In genomic region chr7:137310876-137311275, GRCm38 (mm10) we compare ENCODE assay signal across 10 mouse cellular contexts. TPM values are rescaled to one million over a fixed set of nuclear protein-coding genes. Genes with fewer than 3 reads are reported as not detected.
DNase-seq lines count a peak whose midpoint lies in the region; ATAC-seq and TF ChIP-seq lines count a peak whose summit lies in the region.
"Had no signal": no experiment of that assay in that cellular context is flagged by ENCODE, and none has a peak within 500 bp of the region (broad histone marks: within the 10 kb centered on the region; RNA-seq: fewer than 3 reads in every experiment).

No protein-coding gene starts in this region.

- DNase-seq in heart, postnatal 4 days = no peak
- DNase-seq in ovary, postnatal 36 days (ENCODE audit: low spot score) = no peak
- DNase-seq in cerebellum, adult 9-10 months = no peak

- TF ChIP-seq POLR2A in myocyte (IDR thresholded peaks at IDR 0.05; ENCODE audit: insufficient read length, low read depth) = no peak

- H3K9me3 ChIP-seq in heart, embryonic 11.5 days (replicated peaks; ENCODE audit: control insufficient read depth, low read length) = no peaks in the 10 kb centered on the region
- no peaks in the 10 kb centered on the region for H3K9me3 ChIP-seq in hindbrain, embryonic 15.5 days

- no peaks in the 10 kb centered on the region for H3K36me3 ChIP-seq in heart, embryonic 11.5 days (ENCODE audit: control insufficient read depth, insufficient read depth, low read length)
- H3K36me3 ChIP-seq in hindbrain, embryonic 15.5 days = no peaks in the 10 kb centered on the region
- H3K36me3 ChIP-seq in myocyte (ENCODE audit: control insufficient read depth, insufficient read depth) = no peaks in the 10 kb centered on the region

- peak overlapping the region; percentile 31 for H3ac ChIP-seq in myocyte (ENCODE audit: control insufficient read depth, insufficient read length)

- H3K4me3 ChIP-seq in heart, embryonic 11.5 days (ENCODE audit: low read depth, low read length) = peak overlapping the region; percentile 48
- peak overlapping the region; percentile 99 for H3K4me3 ChIP-seq in brown adipose tissue, adult 24 weeks (ENCODE audit: insufficient read depth, low read depth, low read length)
- peak overlapping the region; percentile 57 for H3K4me3 ChIP-seq in hindbrain, embryonic 15.5 days
- peak overlapping the region; percentile 42 for H3K4me3 ChIP-seq in myocyte

- ATAC-seq in heart, embryonic 11.5 days (replicated peaks; ENCODE audit: insufficient number of reproducible peaks, low FRiP score, low TSS enrichment) = no peak
- no peak for ATAC-seq in hindbrain, embryonic 15.5 days (ENCODE audit: low FRiP score, low read depth)
- ATAC-seq in frontal cortex, adult (ENCODE audit: low TSS enrichment) = no peak
- ATAC-seq: CD4-positive, CD25-positive, alpha-beta regulatory T cell, adult 4 months; inflammation-experienced regulatory T-cells, adult 6 months had no signal

- peak overlapping the region; percentile 77 for H3K4me2 ChIP-seq in heart, embryonic 11.5 days
- H3K4me2 ChIP-seq in hindbrain, embryonic 15.5 days = peak overlapping the region; percentile 78
- peak overlapping the region; percentile 95 for H3K4me2 ChIP-seq in myocyte (ENCODE audit: low read depth)

- H3K79me2 ChIP-seq in myocyte (ENCODE audit: control insufficient read depth, insufficient read depth) = peaks cover 18% of the 10 kb centered on the region

- H3K27me3 ChIP-seq in heart, embryonic 11.5 days (ENCODE audit: control insufficient read depth, insufficient read depth, low read length) = peaks cover 76% of the 10 kb centered on the region
- H3K27me3 ChIP-seq in hindbrain, embryonic 15.5 days = no peaks in the 10 kb centered on the region
- H3K27me3 ChIP-seq in myocyte (ENCODE audit: control insufficient read depth, insufficient read depth, insufficient read length) = no peaks in the 10 kb centered on the region

- no peak overlapping the region for H3K27ac ChIP-seq in heart, embryonic 11.5 days (ENCODE audit: low read depth, low read length)
- H3K27ac ChIP-seq in brown adipose tissue, adult 24 weeks (replicated peaks; ENCODE audit: low read depth, low read length) = peak overlapping the region; percentile 86
- peak overlapping the region; percentile 95 for H3K27ac ChIP-seq in hindbrain, embryonic 15.5 days (replicated peaks)

- WGBS in heart, embryonic 11.5 days (ENCODE audit: insufficient replicate concordance) = 2% methylated on average over 11 of the region's 11 CpGs
- WGBS in hindbrain, embryonic 15.5 days = 3% methylated on average over 11 of the region's 11 CpGs

- no peak overlapping the region; the same call in 1 of the 2 replicates for H3K9ac ChIP-seq in heart, embryonic 11.5 days (ENCODE audit: low read depth, low read length)
- peak overlapping the region; percentile 66 for H3K9ac ChIP-seq in hindbrain, embryonic 15.5 days

- H3K4me1 ChIP-seq in heart, embryonic 11.5 days (ENCODE audit: control insufficient read depth, insufficient read depth, low read length) = peaks cover 19% of the 10 kb centered on the region
- peaks cover 15% of the 10 kb centered on the region for H3K4me1 ChIP-seq in brown adipose tissue, adult 24 weeks (ENCODE audit: control insufficient read depth, insufficient read depth, insufficient read length, low read length)
- peaks cover 45% of the 10 kb centered on the region for H3K4me1 ChIP-seq in hindbrain, embryonic 15.5 days (replicated peaks)

TF ChIP-seq in myocyte, 11 proteins besides CTCF, POLR2A, EP300 and RAD21:
- TF ChIP-seq TCF12 (IDR thresholded peaks at IDR 0.05; ENCODE audit: insufficient read depth, poor library complexity, severe bottlenecking) = no peak
- no peak for TF ChIP-seq MAX (IDR thresholded peaks at IDR 0.05; ENCODE audit: low read depth)
- no peak for TF ChIP-seq USF1 (IDR thresholded peaks at IDR 0.05; ENCODE audit: low read depth)
- no peak for TF ChIP-seq CEBPB (IDR thresholded peaks at IDR 0.05; ENCODE audit: insufficient read depth, poor library complexity, severe bottlenecking)
- no peak for TF ChIP-seq MYOG (IDR thresholded peaks at IDR 0.05; ENCODE audit: control insufficient read depth in 1 of 3, insufficient read depth in 1 of 3, insufficient read length in 2 of 3, low read depth in 2 of 3)
- TF ChIP-seq E2F4 (IDR thresholded peaks at IDR 0.05; ENCODE audit: insufficient read depth) = no peak
- no peak for TF ChIP-seq SRF (IDR thresholded peaks at IDR 0.05; ENCODE audit: control insufficient read depth, insufficient read length, low read depth)
- TF ChIP-seq TCF3 (IDR thresholded peaks at IDR 0.05; ENCODE audit: insufficient read length, low read depth) = no peak
- no peak for TF ChIP-seq MYOD1 (IDR thresholded peaks at IDR 0.05; ENCODE audit: control insufficient read depth in 1 of 3, insufficient read length in 2 of 3, low read depth in 2 of 3)
- TF ChIP-seq POLR2AphosphoS2 (IDR thresholded peaks at IDR 0.05; ENCODE audit: insufficient read length, low read depth) = no peak
- no peak for TF ChIP-seq REST (IDR thresholded peaks at IDR 0.05; ENCODE audit: insufficient read depth, insufficient read length)

RNA-seq across cellular contexts. Expression of gene Ebf3, which starts 3.4 kb away (rescaled TPM):
- 0.90 and 1.6 TPM in 2 replicates for polyA plus RNA-seq in heart, embryonic 11.5 days (2014; fragmentation: Nextera tagmentation; extraction: Ambion mirVana)
- total RNA-seq in heart, postnatal 4 days (2021) = 10 to 100 TPM; 18.7 to 20.1 TPM
- polyA plus RNA-seq in brown adipose tissue, adult 24 weeks (2012; ENCODE audit: insufficient read depth, insufficient read length, missing spikeins) = 28.5 and 35.3 TPM in 2 replicates
- polyA plus RNA-seq in hindbrain, embryonic 15.5 days (2015; fragmentation: Nextera tagmentation; extraction: Ambion mirVana) = 18.0 and 18.5 TPM in 2 replicates
- 1.9 TPM for polyA plus RNA-seq in myocyte (2012; fragmentation: generic; extraction: Trizol)
- polyA plus RNA-seq: CD4-positive, CD25-positive, alpha-beta regulatory T cell, adult 4 months; inflammation-experienced regulatory T-cells, adult 6 months had no signal

Comparison
In these comparisons a context has a peak if more than half of its experiments do, and no peak if none do; other contexts are left out.
1. H3K4me3 ChIP-seq: peak in every context shown above with its lines; median percentile 99 in brown adipose tissue, adult 24 weeks; 57 in hindbrain, embryonic 15.5 days; 48 in heart, embryonic 11.5 days; 42 in myocyte.